In genomic region chr9:114025846-114026245, GRCm38 (mm10) we compare ENCODE assay signal across 8 mouse cellular contexts. TPM values are rescaled to one million over a fixed set of nuclear protein-coding genes. Genes with fewer than 3 reads are reported as not detected.
A peak's percentile ranks its signal among the peaks of the same experiment; 100 is the strongest.
DNase-seq lines count a peak whose midpoint lies in the region; ATAC-seq and TF ChIP-seq lines count a peak whose summit lies in the region.

No protein-coding gene starts in this region.

- no peaks in the 10 kb centered on the region for H3K27me3 ChIP-seq in cerebellum, adult 2 months (ENCODE audit: control insufficient read depth, insufficient read depth, low read length)
- H3K27me3 ChIP-seq in testis, adult 2 months (ENCODE audit: control insufficient read depth, insufficient read depth, low read length) = no peaks in the 10 kb centered on the region
- H3K27me3 ChIP-seq in limb, embryonic 14.5 days (ENCODE audit: control insufficient read depth, insufficient read depth, low read length) = 0 out of 2 replicates have a peak, but pooled peaks cover 5% of the 10 kb centered on the region

- ATAC-seq in cerebellum, adult (ENCODE audit: insufficient number of reproducible peaks, low FRiP score, low TSS enrichment) = no peak
- no peak for ATAC-seq in limb, embryonic 14.5 days (ENCODE audit: low FRiP score, low read depth)

- WGBS in cerebellum, adult 2 months = 7% methylated on average over 8 of the region's 8 CpGs
- WGBS in limb, embryonic 14.5 days = 2% methylated on average over 8 of the region's 8 CpGs

- 0 out of 2 replicates have a peak overlapping the region, but pooled peaks have one; percentile 59 for H3K9ac ChIP-seq in limb, embryonic 14.5 days (ENCODE audit: low read depth, low read length, severe bottlenecking)

- no peaks in the 10 kb centered on the region for H3K36me3 ChIP-seq in testis, adult 2 months (ENCODE audit: control insufficient read depth, insufficient read depth, low read length)
- no peaks in the 10 kb centered on the region for H3K36me3 ChIP-seq in limb, embryonic 14.5 days (ENCODE audit: control insufficient read depth, insufficient read depth, low read length)

- no peak for DNase-seq in cerebellum, adult 2 months
- no peak for DNase-seq in testis, postnatal 14 days (ENCODE audit: low spot score)
- DNase-seq in limb, embryonic 14.5 days (ENCODE audit: low spot score) = no peak
- DNase-seq in c-Kit-positive CD71-positive TER-119-positive erythroid progenitor cells, embryonic 14.5 days (ENCODE audit: low spot score) = no peak
- DNase-seq in kidney, postnatal 10 days = no peak
- DNase-seq in layer of hippocampus, adult 11-12 months (ENCODE audit: low spot score) = no peak

- H3K4me2 ChIP-seq in limb, embryonic 14.5 days (replicated peaks; ENCODE audit: low read depth, low read length, severe bottlenecking) = peak overlapping the region; percentile 99

- H3K27ac ChIP-seq in cerebellum, adult 2 months (ENCODE audit: insufficient read depth, low read length) = no peak overlapping the region
- H3K27ac ChIP-seq in testis, adult 2 months (ENCODE audit: control insufficient read depth, insufficient read depth, low read depth, low read length) = no peak overlapping the region
- no peak overlapping the region for H3K27ac ChIP-seq in limb, embryonic 14.5 days (replicated peaks; ENCODE audit: low read depth, low read length)

- peaks cover 4% of the 10 kb centered on the region; the same call in 1 of the 2 replicates for H3K4me1 ChIP-seq in cerebellum, adult 2 months (ENCODE audit: control insufficient read depth, insufficient read depth, low read length)
- H3K4me1 ChIP-seq in testis, adult 2 months (ENCODE audit: control insufficient read depth, insufficient read depth, low read length) = peaks cover 13% of the 10 kb centered on the region
- H3K4me1 ChIP-seq in limb, embryonic 14.5 days (ENCODE audit: control insufficient read depth, insufficient read depth, low read length) = peaks cover 11% of the 10 kb centered on the region

- no peak for TF ChIP-seq CTCF in cerebellum, adult 2 months (IDR thresholded peaks at IDR 0.05; ENCODE audit: borderline replicate concordance, insufficient read depth, low read depth, low read length)
- TF ChIP-seq CTCF in testis, adult 2 months (IDR thresholded peaks at IDR 0.05; ENCODE audit: control insufficient read depth, insufficient read depth, insufficient replicate concordance, low read depth, low read length) = no peak

- no peak for TF ChIP-seq POLR2A in cerebellum, adult 2 months (IDR thresholded peaks at IDR 0.05; ENCODE audit: borderline replicate concordance, insufficient read depth, low read length)
- TF ChIP-seq POLR2A in testis, adult 2 months (IDR thresholded peaks at IDR 0.05; ENCODE audit: control insufficient read depth, low read depth, low read length) = no peak
- no peak for TF ChIP-seq POLR2A in limb, embryonic 14.5 days (IDR thresholded peaks at IDR 0.05; ENCODE audit: borderline replicate concordance, extremely low read depth, insufficient read depth, insufficient read length)

- H3K4me3 ChIP-seq in cerebellum, adult 2 months (replicated peaks; ENCODE audit: insufficient read depth, low read depth, low read length) = peak overlapping the region; percentile 86
- H3K4me3 ChIP-seq in testis, adult 2 months (ENCODE audit: control insufficient read depth, low read depth, low read length) = peak overlapping the region; percentile 77; the same call in 1 of the 2 replicates
- H3K4me3 ChIP-seq in limb, embryonic 14.5 days (replicated peaks; ENCODE audit: low read length) = peak overlapping the region; percentile 61

- no peaks in the 10 kb centered on the region for H3K9me3 ChIP-seq in limb, embryonic 14.5 days (ENCODE audit: control insufficient read depth, low read length)

RNA-seq across cellular contexts. Expression of gene Fbxl2, which starts 20.1 kb away (rescaled TPM):
- 25.2 and 28.4 TPM in 2 replicates for polyA plus RNA-seq in cerebellum, adult 2 months (2012; rRNA removed)
- 2.6 TPM in 2 replicates for polyA plus RNA-seq in testis, adult 2 months (2012; rRNA removed)
- polyA plus RNA-seq in limb, embryonic 14.5 days (2012; rRNA removed) = 8.3 and 11.7 TPM in 2 replicates
- polyA plus RNA-seq in limb, embryonic 14.5 days (2014; fragmentation: Nextera tagmentation; extraction: Ambion mirVana) = 4.2 and 4.6 TPM in 2 replicates

RNA-seq across cellular contexts. Expression of gene Susd5, which starts 31.1 kb away (rescaled TPM):
- polyA plus RNA-seq in cerebellum, adult 2 months (2012; rRNA removed) = 1.4 and 1.8 TPM in 2 replicates
- polyA plus RNA-seq in testis, adult 2 months (2012; rRNA removed) = 2.1 and 2.3 TPM in 2 replicates
- polyA plus RNA-seq in limb, embryonic 14.5 days (2012; rRNA removed) = 29.8 and 34.5 TPM in 2 replicates
- polyA plus RNA-seq in limb, embryonic 14.5 days (2014; fragmentation: Nextera tagmentation; extraction: Ambion mirVana) = 15.7 and 16.8 TPM in 2 replicates
